Mouse (Mus musculus) WW6 (cell line): ENCODE data around the gene Trpc4ap.

ENCODE experiments used
- DNase-seq: peaks from one replicate; pipeline ENCODE4 v3.0.0-alpha.2; 2013; ENCODE audit warnings: low read depth, low spot score

Trpc4ap gene

DNA sequence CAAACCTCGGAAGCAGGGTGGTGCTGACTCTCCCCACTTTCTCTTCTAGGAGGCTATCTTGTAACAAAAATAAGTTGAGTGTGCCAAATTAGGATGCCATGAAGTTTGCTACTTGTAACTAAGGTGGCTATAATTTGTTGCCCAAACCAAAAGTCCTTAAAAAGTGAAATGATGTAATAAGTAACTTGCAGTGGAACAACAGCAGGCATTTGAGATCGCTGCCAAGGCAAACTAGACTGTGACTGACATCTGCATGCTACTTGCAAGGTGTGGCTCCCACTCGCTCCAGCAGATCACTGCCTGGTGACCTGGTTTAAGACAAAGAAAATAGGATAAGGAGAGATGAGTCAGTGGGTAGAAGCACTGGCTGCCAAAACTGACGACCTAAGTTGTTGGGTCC, 952 bp upstream of the Trpc4ap start:
- DNase-seq, result no peak

DNA sequence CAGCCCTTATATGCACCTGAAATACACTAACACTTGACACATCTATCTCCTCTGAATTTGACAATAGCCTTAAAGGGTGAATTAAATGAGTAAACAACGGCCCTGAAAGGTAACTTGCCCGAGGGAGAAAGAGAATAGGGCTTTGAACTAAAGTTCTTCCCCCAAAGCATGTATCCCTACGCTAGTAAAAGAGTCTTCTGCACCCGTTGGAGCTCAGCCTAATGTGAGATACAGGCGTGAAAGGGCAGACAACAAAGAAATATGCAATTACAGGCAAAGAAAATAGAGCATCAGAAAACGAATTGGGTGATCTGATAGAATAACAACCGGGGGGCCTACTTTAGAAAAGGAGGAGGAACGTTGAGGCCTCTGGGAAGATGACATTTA, 855 bp downstream of the Trpc4ap start:
- DNase-seq, result no peak

DNA sequence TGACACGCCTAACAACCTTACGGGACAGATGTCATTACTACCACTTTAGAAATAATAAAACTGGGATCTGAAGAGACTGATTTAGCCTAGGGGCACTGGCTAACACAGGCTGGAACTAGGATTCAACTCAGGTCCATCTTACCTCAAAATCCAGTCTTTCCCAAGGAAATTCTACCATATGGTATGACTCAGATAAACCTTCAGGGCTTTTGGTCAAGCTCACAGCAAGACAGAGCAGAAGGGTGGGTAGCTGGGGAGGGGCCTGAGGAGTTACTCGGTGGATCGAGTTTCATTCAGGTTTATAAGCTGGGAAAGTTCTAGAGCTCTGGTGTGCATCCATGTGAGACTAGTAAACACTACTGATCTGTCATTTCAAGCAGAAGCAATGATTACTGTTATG, 3.0 kb downstream of the Trpc4ap start:
- no peak for DNase-seq

DNA sequence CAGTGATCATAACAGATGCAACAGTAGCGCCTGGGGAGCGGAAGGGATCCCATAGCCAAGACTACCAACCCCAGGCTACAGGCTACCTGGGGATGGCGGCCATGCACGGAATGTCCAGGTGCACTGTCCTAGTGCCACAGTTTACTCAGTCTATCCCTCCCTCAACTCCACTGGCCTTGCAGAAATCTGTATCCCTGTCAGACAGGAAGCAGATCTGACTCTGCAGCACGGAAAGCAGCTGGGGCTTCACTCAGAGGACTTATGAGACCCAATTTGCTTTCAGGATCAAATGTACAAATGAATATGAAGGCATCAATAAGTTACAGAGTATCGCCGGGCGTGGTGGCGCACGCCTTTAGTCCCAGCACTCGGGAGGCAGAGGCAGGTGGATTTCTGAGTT, 4.4 kb downstream of the Trpc4ap start:
- DNase-seq, result no peak

- no peak for DNase-seq
Measured at GRCm38 (mm10) chr2:155686572-155686971, 5.6 kb downstream of the Trpc4ap start.

DNA sequence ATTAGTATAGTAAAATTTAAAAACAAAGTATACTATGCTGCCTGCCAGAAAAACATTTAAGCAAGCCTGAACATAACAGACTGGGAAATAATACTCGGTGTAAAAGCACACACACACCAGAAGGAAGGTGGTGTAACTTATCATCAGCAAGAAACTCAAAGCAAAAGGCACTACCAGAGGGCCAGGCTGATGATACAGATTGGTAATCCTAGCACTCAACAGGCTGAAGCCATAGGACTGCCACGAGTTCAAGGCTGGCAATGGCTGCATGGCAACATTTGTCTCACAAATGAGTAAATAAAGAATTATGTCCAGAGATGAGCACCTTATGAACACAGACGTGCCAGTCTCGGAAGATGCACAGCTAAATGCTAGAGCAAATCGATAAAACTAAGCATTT, 8.4 kb downstream of the Trpc4ap start:
- no peak for DNase-seq

- no peak for DNase-seq
Measured at GRCm38 (mm10) chr2:155683137-155683536, 9.0 kb downstream of the Trpc4ap start.

GRCm38 (mm10) chr2:155681874-155682273, 10.3 kb downstream of the Trpc4ap start:
- no peak for DNase-seq

- DNase-seq, result no peak
Measured at GRCm38 (mm10) chr2:155681194-155681593, 11.0 kb downstream of the Trpc4ap start.

DNA sequence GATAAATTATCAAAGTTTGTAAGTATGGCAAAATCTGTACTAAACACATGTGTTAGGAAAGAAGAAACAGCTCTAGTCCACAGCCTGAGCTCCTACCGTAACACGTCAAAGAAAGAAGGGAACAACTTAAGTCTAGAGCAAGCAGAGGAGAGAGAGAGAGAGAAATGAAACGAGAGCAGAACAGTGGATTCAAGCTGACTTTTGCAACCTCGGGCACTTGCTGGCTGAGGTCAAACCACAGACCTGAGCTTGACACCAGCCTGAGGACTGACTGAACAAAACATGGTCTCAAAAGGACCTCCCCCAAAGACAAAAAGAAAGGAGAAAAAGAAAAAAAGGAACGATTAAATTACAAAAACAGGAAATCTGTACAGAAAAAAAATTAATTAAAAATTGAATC, 11.6 kb downstream of the Trpc4ap start:
- no peak for DNase-seq

GRCm38 (mm10) chr2:155679586-155680110, 12.5 kb downstream of the Trpc4ap start:
- no peak for DNase-seq

- DNase-seq, result no peak
Measured at GRCm38 (mm10) chr2:155675118-155675517, 17.1 kb downstream of the Trpc4ap start.

GRCm38 (mm10) chr2:155673546-155673945, 18.6 kb downstream of the Trpc4ap start:
- DNase-seq, result no peak

GRCm38 (mm10) chr2:155671236-155671635, 20.9 kb downstream of the Trpc4ap start:
- no peak for DNase-seq

- DNase-seq, result no peak
Measured at GRCm38 (mm10) chr2:155668461-155668860, 23.7 kb downstream of the Trpc4ap start.

GRCm38 (mm10) chr2:155667881-155668280, 24.3 kb downstream of the Trpc4ap start:
- DNase-seq, result no peak

- DNase-seq, result no peak
Measured at GRCm38 (mm10) chr2:155663910-155664460, 28.2 kb downstream of the Trpc4ap start.

DNA sequence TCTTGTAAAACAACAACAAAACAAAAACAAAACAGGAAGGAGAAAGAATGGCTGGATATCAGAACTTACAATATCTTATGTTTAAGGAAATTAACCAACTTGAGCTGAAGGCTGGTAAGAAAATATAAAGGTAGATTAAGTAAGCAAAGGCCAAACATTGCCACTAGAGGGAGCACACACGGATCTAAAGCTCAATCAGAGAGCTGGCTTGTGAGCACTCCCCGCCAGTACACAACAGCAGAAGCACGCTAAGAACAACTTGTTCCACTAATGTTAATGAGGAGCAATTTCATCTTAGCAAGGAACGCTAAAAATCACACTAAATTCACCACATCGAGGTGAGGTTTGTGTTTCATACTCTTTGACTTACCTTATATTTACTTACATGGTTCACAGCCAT, 29.1 kb downstream of the Trpc4ap start:
- peak; percentile 40 for DNase-seq

DNA sequence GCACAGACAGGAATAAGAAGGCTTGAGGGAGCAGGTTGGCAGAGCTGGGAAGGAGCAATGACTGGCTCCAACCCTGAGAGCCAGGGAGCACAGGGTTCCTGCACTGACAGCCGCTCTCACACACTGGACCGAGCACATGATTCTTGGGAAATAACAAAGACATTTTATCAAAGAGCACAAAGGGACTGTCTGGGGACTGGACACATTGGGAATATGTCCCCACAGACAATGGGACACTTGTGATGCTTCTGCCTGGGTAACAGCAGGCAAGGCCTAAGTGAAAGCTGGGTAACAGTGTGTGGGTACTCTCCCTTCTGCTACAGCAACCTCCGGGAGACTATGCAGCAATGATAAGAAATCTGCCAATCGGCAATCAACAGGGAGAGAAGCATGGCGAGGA, 29.8 kb downstream of the Trpc4ap start:
- DNase-seq, result no peak

- DNase-seq, result no peak
Measured at GRCm38 (mm10) chr2:155655759-155656372, 36.3 kb downstream of the Trpc4ap start.

GRCm38 (mm10) chr2:155652618-155653017, 39.6 kb downstream of the Trpc4ap start:
- no peak for DNase-seq

DNA sequence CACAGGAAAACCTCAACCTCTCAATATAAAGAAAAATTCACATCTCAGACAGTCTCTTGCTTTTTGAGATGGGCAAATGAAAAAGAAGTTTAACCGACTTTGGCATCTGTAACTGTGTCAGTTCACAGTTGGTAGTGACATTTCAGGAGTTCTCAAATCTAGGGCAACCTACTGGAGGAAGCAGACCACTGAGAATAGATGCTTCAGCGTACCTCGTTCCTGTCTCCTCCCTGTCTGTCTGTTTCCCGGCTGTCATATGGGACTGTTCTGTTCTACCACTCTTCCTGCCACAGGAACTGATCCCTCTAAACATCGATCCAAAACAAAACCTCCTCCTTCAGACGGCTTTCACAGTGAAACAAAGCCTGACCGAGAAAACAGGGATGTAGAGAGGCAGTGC, 46.4 kb downstream of the Trpc4ap start:
- no peak for DNase-seq
